Mouse (Mus musculus): ENCODE data around the gene Rybp.

Gene Rybp

DNA sequence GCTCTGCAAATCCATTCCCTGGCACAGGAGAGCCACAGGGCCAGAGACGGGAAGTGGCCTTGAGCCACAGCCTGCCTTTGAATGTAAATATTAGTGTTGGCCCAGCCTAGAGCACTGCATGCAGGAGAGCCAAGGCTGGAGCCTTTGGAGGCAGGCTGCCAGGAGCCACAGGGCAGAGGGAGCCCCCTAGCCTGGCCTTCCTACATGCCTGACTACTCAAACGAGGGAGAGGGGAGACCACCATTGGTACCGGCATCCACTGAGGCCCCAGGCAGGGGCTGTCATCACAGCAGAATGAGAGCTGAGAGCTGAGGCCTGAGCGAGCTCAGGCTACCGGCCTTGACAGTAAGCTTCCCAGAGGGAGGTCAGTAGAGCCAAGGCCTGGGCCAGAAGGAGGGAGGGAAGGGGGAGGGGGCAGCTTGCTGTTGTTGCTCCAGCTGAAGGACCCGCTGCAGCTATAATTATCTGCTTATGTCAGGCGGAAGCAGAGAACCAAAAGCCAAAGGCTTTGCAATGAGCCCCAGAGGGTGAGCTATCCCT, 91.3 kb downstream of the Rybp start:
- H3K27me3 ChIP-seq (ENCODE audit: control insufficient read depth, insufficient read depth, low read length, poor library complexity, severe bottlenecking) = no peaks in the 10 kb centered on the region
- no peaks in the 10 kb centered on the region for H3K36me3 ChIP-seq (ENCODE audit: control insufficient read depth, insufficient read depth, low read length, poor library complexity, severe bottlenecking)
- DNase-seq (ENCODE audit: low read depth, low spot score) = no peak

DNA sequence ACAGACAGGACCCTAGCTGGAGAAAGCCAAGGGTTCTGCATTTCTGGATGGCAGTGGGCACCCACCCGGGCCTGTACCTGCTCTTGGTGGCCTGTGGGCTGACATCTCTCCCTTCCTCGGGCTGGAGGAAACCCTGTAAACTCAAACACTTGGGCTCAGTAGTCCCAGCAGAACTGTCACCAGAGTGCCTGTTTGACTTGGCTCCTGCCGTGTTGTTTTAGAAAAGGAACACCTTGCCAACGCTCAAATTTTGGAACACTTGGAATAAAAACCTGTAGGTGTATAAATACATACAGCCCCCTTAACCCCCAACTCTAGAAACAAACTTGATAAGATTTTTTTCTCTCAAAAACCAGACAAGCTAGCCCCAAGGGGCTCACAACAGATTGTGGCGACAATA, 92.2 kb downstream of the Rybp start:
- Histone ChIP-seq H3K27me3 (ENCODE audit: control insufficient read depth, insufficient read depth, low read length, poor library complexity, severe bottlenecking) (no peaks in the 10 kb centered on the region), H3K36me3 (ENCODE audit: control insufficient read depth, insufficient read depth, low read length, poor library complexity, severe bottlenecking) (no peaks in the 10 kb centered on the region)
- DNase-seq (ENCODE audit: low read depth, low spot score) = no peak

DNA sequence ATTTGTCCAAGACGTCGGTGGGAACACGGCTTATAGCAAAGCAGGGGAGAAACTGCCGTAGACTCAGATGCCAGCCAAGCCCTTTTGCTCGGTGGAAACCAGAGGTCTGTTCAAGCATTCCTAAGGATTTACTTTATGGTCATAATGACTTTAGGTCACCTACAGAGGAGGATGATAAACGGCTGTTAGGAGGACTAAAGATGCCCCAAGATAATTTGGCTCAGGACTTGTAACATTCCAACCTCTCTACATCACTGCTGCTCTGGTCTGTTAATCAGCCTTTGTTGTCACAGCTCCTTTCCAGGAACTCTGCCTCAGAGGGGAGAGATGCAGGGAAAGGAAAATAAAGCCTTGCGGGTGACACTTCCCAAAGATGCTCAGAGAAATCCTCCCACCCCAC, 93.5 kb downstream of the Rybp start:
- no peaks in the 10 kb centered on the region for H3K36me3 ChIP-seq (ENCODE audit: control insufficient read depth, insufficient read depth, low read length, poor library complexity, severe bottlenecking)
- H3K27me3 ChIP-seq (ENCODE audit: control insufficient read depth, insufficient read depth, low read length, poor library complexity, severe bottlenecking) = no peaks in the 10 kb centered on the region
- no peak for DNase-seq (ENCODE audit: low read depth, low spot score)

DNA sequence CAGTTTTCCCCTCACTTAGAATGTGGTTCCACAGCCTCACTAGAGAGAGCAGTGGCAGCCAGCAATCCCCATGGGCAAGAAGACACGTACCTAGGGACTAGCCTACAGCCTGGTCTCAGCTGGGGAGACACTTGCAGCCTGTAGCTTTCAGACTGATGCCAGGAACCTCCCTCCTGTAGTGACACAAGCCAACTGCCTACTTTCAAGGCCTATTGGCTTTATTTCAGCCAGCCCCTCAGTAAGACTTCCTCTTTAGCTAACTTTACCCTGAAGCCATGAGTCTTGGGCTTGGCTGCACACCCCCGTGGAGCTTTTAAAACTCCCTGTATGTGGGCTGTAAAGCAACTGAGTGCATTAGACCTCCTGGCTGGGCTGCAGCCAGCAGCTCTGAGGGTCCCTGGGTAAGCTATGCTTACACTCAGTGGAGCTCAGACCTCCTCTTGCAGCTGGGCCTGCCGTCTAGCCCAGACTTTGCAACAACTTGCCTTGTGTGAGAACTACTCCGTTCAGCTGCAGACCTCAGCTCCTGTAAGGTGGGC, 94.5 kb downstream of the Rybp start:
- no peaks in the 10 kb centered on the region for H3K36me3 ChIP-seq (ENCODE audit: control insufficient read depth, insufficient read depth, low read length, poor library complexity, severe bottlenecking)
- DNase-seq (ENCODE audit: low read depth, low spot score) = peak; percentile 3
- H3K27me3 ChIP-seq (ENCODE audit: control insufficient read depth, insufficient read depth, low read length, poor library complexity, severe bottlenecking) = no peaks in the 10 kb centered on the region

DNA sequence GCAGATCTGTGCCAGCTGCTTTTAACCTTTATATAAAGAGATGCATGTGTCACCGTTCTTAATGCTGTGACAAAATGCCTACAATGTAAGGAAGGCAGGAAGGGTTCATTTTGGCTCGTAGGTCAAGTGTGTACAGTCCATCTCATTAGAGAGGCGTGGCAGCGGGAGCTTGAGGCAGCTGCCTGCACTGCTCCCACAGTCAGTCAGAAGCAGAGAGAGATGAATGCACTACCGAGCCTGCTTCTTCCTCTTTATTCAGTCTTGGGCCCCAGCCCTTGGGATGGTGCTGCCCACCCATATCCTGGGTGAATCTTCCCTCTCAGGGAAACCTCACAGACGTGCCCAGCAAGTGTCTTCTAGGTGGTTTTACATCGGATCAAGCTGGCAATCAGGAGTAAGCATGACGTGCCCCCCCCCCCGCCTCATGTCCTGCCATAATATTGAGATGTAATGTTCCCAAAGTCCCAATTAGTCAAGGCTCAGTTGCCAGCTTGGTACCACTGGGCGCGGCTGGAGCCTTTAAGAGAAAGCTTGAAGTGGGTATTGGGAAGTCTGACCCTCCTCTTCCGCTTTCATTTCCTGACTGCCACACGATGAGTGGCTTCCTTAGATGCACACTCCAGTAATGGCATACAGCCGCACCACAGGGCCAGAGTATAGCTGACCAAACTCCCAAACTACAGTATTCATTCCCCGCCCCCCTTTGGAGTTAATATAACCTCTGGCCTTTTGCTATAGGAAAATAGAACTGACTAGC, 96.3 kb downstream of the Rybp start:
- no peaks in the 10 kb centered on the region for H3K27me3 ChIP-seq (ENCODE audit: control insufficient read depth, insufficient read depth, low read length, poor library complexity, severe bottlenecking)
- DNase-seq (ENCODE audit: low read depth, low spot score) = peak; percentile 12
- no peaks in the 10 kb centered on the region for H3K36me3 ChIP-seq (ENCODE audit: control insufficient read depth, insufficient read depth, low read length, poor library complexity, severe bottlenecking)

DNA sequence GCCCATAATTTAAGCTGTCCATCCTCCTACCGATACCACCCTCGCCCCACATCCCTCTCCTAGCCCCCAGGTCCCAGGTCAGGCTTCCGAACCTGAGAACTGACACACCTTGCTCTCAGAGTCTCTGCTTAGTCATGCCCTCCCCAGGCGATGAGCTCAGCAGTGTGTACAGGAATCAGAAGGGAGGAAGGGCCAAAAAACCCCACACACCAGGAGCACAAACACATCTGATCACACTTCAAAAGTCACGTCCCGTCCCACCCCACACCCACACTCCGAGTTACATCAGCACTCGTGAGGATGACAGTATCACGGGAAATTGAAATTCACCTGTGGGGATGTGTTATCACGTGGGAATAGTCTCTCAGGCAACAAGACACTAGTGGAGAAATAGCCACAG, 97.0 kb downstream of the Rybp start:
- no peak for DNase-seq (ENCODE audit: low read depth, low spot score)
- Histone ChIP-seq H3K27me3 (ENCODE audit: control insufficient read depth, insufficient read depth, low read length, poor library complexity, severe bottlenecking) (no peaks in the 10 kb centered on the region), H3K36me3 (ENCODE audit: control insufficient read depth, insufficient read depth, low read length, poor library complexity, severe bottlenecking) (no peaks in the 10 kb centered on the region)

DNA sequence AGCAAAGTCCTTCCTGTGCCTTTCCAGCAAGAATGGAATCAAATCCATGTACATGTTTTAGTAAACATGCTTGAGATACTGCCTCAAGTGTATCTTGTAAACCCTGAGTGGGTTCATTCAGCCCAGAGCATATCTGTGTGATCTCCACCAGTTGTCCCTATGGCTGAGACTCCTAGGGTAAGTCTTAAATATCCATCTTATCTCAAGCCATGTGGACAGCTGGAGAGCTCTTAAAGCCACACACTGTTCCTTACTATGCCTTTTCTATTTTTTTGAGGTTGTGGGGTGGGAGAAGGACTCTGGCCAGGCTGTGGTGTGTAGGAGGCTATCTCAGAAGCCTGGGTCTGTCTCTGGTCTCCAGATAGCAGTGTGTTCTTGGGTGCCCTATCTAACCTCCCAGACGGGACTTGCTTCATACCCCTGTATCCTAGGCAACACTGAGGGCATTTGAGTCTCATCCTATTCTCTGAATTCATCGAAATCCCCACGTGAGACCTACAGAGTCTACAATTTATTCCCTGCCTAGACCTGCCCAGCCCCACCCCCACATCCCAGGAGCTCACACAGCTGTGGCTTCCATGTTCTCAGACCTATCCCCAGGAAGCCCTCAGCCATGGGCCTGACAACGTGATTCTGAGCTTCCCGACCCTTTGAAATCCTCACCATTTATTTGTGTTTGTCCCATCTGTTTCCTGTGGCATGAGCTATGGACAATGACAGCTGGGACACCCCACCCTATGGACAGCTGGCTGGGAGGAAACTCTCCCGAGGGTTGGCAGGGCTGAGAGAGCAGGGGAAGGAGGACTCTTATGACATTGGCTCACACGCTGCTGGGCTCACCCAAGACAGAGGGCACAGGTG, 98.2 kb downstream of the Rybp start:
- DNase-seq (ENCODE audit: low read depth, low spot score) = no peak
- Histone ChIP-seq H3K27me3 (ENCODE audit: control insufficient read depth, insufficient read depth, low read length, poor library complexity, severe bottlenecking) (no peaks in the 10 kb centered on the region), H3K36me3 (ENCODE audit: control insufficient read depth, insufficient read depth, low read length, poor library complexity, severe bottlenecking) (no peaks in the 10 kb centered on the region)

DNA sequence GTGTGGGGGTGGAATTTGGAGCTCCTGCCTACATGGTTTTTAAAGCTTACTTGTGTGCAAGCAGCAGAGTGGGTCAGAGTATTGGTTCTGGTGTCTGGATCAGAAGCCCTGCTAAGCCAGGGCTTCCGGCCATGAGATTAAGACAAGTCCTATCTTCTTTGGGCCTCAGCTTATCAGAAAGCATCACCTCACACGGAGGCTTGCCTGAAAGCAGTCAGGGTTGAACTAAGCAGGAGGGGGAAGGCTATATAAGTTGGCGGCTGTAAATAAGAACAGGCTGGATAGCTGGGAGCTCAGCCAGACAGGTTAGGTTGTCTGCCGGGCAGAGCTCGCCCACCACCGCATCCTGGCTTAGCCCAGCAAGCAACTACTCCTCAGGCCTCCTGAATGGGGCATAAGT, 99.5 kb downstream of the Rybp start:
- H3K36me3 ChIP-seq (ENCODE audit: control insufficient read depth, insufficient read depth, low read length, poor library complexity, severe bottlenecking) = no peaks in the 10 kb centered on the region
- no peak for DNase-seq (ENCODE audit: low read depth, low spot score)
- no peaks in the 10 kb centered on the region for H3K27me3 ChIP-seq (ENCODE audit: control insufficient read depth, insufficient read depth, low read length, poor library complexity, severe bottlenecking)

DNA sequence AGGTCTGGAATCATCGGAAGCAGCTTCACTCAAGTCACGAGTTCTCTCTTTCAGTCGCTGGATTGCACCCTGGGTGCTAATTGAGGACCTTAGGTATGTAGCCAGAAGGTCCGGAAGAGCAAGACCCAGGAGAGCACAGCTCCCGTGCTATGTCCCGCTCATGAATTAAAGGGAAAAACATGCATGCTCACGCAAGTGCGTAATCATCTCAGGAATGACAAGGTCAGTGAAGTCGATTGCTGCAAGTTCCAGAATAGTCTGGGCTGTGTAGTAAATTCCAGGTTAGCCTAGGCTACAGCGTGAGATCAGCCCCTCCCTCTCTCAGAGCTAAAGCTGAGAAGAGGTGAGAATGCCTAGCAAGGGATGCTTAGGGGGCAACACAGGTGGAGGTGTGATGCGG, 100.5 kb downstream of the Rybp start:
- 0 out of 2 replicates have a peak, but pooled peaks cover 2% of the 10 kb centered on the region for H3K27me3 ChIP-seq (ENCODE audit: control insufficient read depth, insufficient read depth, low read length, poor library complexity, severe bottlenecking)
- H3K36me3 ChIP-seq (ENCODE audit: control insufficient read depth, insufficient read depth, low read length, poor library complexity, severe bottlenecking) = no peaks in the 10 kb centered on the region
- no peak for DNase-seq (ENCODE audit: low read depth, low spot score)

DNA sequence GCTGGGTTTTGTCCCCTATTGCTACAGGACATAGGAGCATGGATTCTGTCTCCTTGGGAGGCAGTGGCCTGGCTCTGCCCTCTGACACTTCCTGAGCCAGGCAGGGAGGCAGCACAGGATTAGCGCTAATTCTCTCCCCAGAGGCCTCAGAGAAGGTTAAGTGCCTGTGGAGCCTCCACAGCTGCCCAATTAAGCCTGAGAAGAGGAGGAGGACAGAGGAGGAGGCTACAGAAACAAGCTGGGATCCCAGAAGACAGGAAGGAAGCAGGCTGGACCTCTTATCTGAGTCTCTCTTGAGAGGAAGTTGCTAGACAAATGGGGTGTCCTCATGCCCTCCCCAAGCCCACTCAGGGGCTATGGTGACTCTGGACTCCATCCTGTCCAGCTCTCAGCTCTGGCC, 101.8 kb downstream of the Rybp start:
- Histone ChIP-seq H3K27me3 (ENCODE audit: control insufficient read depth, insufficient read depth, low read length, poor library complexity, severe bottlenecking) (0 out of 2 replicates have a peak, but pooled peaks cover 2% of the 10 kb centered on the region), H3K36me3 (ENCODE audit: control insufficient read depth, insufficient read depth, low read length, poor library complexity, severe bottlenecking) (no peaks in the 10 kb centered on the region)
- DNase-seq (ENCODE audit: low read depth, low spot score) = no peak

DNA sequence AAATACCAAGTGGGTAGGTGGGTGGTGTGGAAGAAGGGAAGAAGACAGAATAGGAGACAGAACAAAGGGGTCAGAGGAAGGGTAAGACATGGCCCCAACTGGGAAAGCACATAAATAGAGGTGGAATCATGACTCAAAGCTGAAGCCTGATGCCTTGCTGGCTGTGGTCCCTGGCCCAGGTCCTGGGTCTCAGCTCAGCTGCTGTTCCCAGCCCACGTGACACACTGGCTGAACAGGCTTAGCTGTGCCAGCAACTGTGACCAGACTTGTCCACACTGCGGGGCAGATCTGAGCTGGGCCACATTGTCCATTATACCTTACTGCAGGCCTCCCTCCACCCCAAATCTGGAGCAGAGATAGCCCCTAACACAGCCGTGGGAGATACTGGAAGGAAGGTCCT, 103.9 kb downstream of the Rybp start:
- Histone ChIP-seq H3K36me3 (ENCODE audit: control insufficient read depth, insufficient read depth, low read length, poor library complexity, severe bottlenecking) (no peaks in the 10 kb centered on the region), H3K27me3 (ENCODE audit: control insufficient read depth, insufficient read depth, low read length, poor library complexity, severe bottlenecking) (0 out of 2 replicates have a peak, but pooled peaks cover 2% of the 10 kb centered on the region)
- DNase-seq (ENCODE audit: low read depth, low spot score) = no peak

DNA sequence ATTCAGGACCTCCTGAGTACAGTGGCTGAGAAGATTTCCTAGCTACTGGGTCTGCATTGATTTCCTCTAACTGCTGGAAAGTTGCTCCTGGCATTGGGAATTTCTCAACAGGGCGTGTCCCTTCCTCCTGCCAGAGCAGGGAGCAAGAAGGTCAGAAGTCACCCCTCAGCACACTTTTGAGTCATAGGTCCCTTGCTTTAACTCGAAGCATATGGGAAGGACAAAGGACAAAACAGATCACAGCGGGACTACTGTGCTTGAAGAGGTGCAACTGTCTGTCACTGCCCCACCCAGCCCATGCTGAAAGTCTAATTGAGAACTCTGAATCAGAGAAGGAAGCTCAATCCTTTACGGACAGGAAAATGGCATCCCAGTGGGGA, 106.4 kb downstream of the Rybp start:
- H3K36me3 ChIP-seq (ENCODE audit: control insufficient read depth, insufficient read depth, low read length, poor library complexity, severe bottlenecking) = no peaks in the 10 kb centered on the region
- no peak for DNase-seq (ENCODE audit: low read depth, low spot score)
- 0 out of 2 replicates have a peak, but pooled peaks cover 2% of the 10 kb centered on the region for H3K27me3 ChIP-seq (ENCODE audit: control insufficient read depth, insufficient read depth, low read length, poor library complexity, severe bottlenecking)

DNA sequence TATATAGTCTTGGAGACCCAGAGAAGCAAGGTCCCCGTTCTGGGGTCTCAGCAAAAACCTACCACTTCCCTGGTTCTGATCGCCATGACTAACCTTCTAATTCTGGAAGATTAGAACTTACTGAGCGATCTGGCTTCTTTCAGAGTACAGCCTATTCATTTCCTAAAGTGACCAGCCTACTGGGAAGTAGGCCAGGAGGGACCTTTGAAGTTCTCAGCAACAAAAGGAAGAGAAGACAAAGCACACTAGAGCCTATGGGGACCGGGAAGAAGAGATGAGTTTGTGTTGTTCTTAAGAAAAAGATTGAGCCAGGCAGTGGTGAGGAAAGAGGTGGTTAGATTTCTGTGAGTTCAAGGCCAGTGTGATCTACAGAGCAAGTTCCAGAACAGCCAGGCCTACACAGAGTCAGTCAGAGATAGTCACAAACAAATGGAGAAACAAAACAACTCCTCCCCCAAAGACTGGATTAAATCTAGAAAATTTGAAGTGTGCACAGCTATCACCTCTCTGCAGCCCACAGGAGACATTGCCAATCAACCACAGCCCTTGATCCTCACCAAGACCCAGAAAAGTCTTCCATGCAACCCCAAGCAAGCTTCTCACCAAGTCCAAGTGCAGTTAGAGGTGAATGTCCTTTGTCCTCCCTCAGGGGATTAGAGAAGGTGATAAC, 106.9 kb downstream of the Rybp start:
- H3K27me3 ChIP-seq (ENCODE audit: control insufficient read depth, insufficient read depth, low read length, poor library complexity, severe bottlenecking) = 0 out of 2 replicates have a peak, but pooled peaks cover 2% of the 10 kb centered on the region
- no peak for DNase-seq (ENCODE audit: low read depth, low spot score)
- H3K36me3 ChIP-seq (ENCODE audit: control insufficient read depth, insufficient read depth, low read length, poor library complexity, severe bottlenecking) = no peaks in the 10 kb centered on the region

DNA sequence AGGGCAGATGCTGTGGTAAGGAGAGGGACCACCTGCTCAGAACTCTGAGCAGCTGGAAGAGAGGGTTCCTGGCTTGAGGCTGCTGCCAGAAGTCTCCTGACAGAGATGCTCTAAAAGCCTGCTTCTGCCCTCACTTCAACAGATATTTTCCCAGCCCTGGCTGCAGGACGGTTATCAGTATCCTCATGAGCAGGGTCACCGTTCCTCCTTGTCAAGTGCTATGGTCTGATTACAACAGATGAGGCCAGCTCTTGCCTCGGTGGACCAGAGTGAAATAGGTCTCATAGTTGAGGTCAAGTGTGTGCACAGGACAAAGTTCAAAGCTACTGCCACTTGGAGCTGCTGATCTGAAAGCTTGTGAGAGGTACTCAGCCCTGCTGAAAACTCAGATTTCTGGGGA, 108.5 kb downstream of the Rybp start:
- Histone ChIP-seq H3K27me3 (ENCODE audit: control insufficient read depth, insufficient read depth, low read length, poor library complexity, severe bottlenecking) (0 out of 2 replicates have a peak, but pooled peaks cover 2% of the 10 kb centered on the region), H3K36me3 (ENCODE audit: control insufficient read depth, insufficient read depth, low read length, poor library complexity, severe bottlenecking) (no peaks in the 10 kb centered on the region)
- DNase-seq (ENCODE audit: low read depth, low spot score) = no peak

Data from splenic B cell, adult 2 months (primary cell).